Mouse (Mus musculus): Measurements from ENCODE around the gene Car14. TPM values are rescaled to one million over a fixed set of nuclear protein-coding genes. Genes with fewer than 3 reads are reported as not detected.
"Not testable (repeated sequence)": the region's sequence is repeated elsewhere in the genome, so short reads cannot be mapped to it uniquely, and the experiment has no call there.

The Car14 gene
- total RNA-seq, 2 experiments from 2014 or later: 12.7 to 13.4 TPM

- DNase-seq (ENCODE audit: extremely low spot score in 1 of 2, low spot score in 1 of 2): no peak
These were observed 23.8 kb upstream of the Car14 start for GRCm38 (mm10) chr3:95928261-95928657.

- DNase-seq (ENCODE audit: extremely low spot score in 1 of 2, low spot score in 1 of 2): no peak
These were observed 20.6 kb upstream of the Car14 start for GRCm38 (mm10) chr3:95925087-95925486.

DNA sequence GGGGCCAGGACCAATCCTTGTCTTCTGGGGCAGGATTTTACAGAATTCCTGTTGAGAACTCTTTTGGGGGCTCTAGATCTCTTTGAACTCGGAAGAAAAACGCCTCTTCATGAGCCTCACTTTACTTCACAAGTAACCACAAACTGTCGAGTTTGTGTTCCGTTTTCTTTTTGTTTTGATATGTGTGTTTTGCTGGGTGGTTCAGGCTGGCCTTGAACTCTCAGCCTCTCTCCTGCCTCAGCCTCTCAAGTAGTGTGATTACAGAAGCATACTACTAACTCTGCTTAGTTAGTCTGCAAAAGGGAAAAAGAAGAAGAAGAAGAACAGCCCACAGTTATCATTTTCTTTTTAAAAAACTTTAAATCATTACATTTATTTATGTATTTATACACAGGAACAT is 19.7 kb upstream of the Car14 start:
- no peak for DNase-seq (ENCODE audit: extremely low spot score in 1 of 2, low spot score in 1 of 2)

- not testable (repeated sequence) for DNase-seq (ENCODE audit: extremely low spot score in 1 of 2, low spot score in 1 of 2)
These were observed 18.9 kb upstream of the Car14 start for GRCm38 (mm10) chr3:95923429-95923828.

- DNase-seq (ENCODE audit: extremely low spot score in 1 of 2, low spot score in 1 of 2): not testable (repeated sequence)
These were observed 16.0 kb upstream of the Car14 start for GRCm38 (mm10) chr3:95920532-95920931.

DNA sequence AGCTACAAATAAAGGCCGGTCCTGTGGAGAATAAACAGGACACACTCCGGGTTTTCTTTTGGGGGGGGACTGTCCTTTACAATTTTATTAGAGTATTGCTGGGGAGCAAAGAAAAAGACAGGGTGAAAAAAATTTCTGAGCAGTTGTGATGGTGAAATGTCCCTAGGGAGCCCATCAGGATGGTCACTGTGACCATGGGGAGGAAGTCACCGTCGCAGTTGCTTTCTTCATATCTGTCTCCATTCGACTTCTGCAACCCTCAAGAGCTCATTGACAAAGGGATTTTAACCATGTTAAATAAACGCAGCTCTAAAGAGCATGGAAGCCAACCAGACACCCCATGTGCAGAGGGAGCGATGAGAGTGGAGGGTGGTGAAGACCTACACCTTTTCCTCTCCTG is 12.3 kb upstream of the Car14 start:
- DNase-seq (ENCODE audit: extremely low spot score in 1 of 2, low spot score in 1 of 2): no peak

- DNase-seq (ENCODE audit: extremely low spot score in 1 of 2, low spot score in 1 of 2): no peak
These were observed 10.2 kb upstream of the Car14 start for GRCm38 (mm10) chr3:95914706-95915105.

DNA sequence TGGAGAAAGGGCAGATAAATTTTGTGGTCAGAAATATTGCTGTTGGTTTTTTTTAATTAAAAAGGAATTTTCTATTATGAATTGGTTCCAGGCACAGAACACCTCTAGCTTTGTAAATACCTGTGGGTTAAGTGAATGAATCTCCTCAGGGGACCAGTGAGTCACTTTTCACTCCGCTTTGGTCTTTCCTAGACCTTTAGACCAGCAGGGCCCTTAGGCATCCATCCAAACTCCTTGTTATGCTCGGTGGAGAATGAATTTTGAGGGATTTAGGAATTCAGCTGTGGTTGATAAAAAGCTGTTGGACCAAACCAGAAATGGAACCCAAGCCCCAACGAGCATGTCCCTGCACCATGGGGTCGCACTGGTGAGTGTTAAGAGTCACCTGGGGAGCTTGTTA is 3.1 kb upstream of the Car14 start:
- DNase-seq (ENCODE audit: extremely low spot score in 1 of 2, low spot score in 1 of 2): no peak

- DNase-seq (ENCODE audit: extremely low spot score in 1 of 2, low spot score in 1 of 2): peak in 1 of 2 experiments; percentile 55
These were observed 2.4 kb upstream of the Car14 start for GRCm38 (mm10) chr3:95906860-95907259.

DNA sequence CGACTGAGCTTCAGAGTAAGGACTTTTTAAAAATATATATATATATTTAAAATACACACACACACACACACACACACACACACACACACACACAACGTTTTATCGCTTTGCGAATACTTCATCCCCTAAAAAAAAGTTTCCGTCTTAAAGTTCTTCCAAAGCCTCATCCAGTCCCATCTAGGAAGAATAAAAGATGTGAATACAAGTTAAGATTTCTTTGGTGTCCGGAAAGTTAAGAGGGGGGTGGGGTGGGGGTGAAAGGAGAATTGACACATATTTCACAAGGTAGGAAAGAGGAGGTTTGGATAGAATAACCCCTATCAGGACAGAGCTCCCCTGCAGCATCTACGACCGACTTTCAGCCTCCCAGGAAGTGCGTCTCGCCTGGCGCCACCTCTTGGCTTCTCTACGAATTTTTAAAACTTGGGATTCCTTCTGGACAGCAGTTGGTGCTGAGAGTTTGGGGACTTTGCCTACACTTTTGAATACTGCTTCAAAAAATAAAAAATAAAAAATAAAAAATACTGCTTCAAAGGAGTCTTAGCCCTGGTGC is 1.5 kb upstream of the Car14 start:
- peak in 1 of 2 experiments; percentile 41 for DNase-seq (ENCODE audit: extremely low spot score in 1 of 2, low spot score in 1 of 2)

- no peak for DNase-seq (ENCODE audit: extremely low spot score in 1 of 2, low spot score in 1 of 2)
These were observed 852 bp upstream of the Car14 start for GRCm38 (mm10) chr3:95905146-95905939.

DNA sequence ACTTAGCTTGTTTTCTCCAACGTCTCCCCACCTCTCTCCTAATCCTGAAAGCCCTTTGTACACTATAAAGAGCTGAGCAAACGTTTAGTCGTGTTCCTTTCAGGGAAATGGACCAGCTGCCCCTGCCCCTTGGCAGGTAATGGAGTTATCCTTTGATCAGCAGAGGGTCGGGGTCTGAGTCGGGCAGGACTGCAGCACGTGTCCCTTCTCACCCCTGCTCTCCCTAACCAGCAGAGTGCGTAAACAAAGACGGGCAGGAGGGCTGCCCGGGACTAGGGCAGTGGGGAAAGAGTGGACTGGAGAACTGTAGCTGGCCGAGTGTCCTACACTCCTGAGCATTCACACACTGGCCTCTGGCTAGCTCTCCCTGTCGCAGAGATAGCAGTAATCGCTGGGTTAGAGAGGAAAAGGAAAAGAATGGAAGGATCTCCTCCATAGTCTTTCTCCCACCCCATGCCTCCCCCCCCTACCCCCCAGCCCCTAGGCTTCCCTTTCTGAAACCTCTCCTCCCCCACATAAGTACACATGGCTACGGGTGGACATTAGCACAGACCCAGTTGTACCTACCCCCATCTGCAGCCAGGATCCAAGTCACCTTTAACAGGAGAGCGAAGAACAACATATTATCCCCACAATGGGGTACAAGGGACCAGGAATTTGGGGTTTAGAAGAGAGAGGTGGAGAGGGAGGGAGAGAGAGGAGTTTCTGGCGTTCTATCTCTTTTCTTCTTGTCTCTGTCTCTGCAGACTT is 563 bp downstream of the Car14 start:
- no peak for DNase-seq (ENCODE audit: extremely low spot score in 1 of 2, low spot score in 1 of 2)

- DNase-seq (ENCODE audit: extremely low spot score in 1 of 2, low spot score in 1 of 2): no peak
These were observed 1.8 kb downstream of the Car14 start for GRCm38 (mm10) chr3:95902643-95903042.

DNA sequence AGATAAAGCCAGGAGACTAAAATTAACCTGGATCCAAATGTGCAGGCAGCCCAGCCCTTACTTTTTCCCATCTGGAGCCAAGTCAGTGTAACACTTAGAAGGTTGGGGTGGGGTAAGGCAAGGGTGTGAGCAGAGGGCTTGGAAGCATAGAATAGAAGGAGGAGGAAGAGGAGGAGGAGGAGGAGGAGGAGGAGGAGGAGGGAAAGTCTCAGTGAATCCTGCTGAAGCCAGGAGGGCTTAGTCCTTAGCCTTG is 2.2 kb downstream of the Car14 start:
- DNase-seq (ENCODE audit: extremely low spot score in 1 of 2, low spot score in 1 of 2): no peak

DNA sequence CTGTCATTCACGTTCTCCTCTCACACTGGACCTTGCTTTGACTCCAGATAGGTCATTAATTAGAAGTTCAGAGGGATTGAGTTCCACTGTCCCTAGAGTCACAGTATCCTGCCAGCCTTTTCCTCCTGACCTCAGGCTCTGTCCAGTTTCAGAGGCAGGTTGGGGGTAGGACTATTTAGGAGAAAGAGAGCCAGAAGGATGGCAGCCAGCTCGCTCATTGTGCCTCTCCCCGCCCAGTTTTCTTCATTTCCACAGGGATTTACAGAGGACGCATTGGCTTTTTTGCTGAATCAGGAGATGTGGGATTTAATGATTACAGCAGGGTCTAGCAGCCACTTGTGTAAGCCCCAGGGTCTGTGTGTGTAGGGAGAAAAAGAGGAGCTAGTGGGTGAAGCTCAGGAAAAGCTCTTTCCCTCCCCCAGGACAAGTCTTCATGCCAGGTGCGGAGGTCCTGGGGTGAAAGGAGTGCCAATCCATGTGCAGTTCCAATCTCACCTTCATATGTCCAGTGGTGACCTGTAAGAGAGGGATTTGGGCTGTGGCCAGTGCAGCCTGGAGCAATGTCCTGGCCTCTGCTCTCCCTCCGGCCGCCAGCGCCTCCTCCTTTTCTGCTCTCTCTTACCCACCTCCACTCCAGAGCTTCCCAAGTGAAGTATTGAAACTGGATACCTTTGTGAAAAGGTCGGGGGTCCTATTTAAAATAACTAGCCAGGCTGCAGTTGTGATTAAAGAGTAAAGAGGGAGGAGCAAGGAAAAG is 2.7 kb downstream of the Car14 start:
- DNase-seq (ENCODE audit: extremely low spot score in 1 of 2, low spot score in 1 of 2): no peak

GRCm38 (mm10) chr3:95899800-95900524 is 4.5 kb downstream of the Car14 start:
- no peak for DNase-seq (ENCODE audit: extremely low spot score in 1 of 2, low spot score in 1 of 2)

GRCm38 (mm10) chr3:95895501-95895900 is 9.0 kb downstream of the Car14 start:
- not testable (repeated sequence) for DNase-seq (ENCODE audit: extremely low spot score in 1 of 2, low spot score in 1 of 2)

DNA sequence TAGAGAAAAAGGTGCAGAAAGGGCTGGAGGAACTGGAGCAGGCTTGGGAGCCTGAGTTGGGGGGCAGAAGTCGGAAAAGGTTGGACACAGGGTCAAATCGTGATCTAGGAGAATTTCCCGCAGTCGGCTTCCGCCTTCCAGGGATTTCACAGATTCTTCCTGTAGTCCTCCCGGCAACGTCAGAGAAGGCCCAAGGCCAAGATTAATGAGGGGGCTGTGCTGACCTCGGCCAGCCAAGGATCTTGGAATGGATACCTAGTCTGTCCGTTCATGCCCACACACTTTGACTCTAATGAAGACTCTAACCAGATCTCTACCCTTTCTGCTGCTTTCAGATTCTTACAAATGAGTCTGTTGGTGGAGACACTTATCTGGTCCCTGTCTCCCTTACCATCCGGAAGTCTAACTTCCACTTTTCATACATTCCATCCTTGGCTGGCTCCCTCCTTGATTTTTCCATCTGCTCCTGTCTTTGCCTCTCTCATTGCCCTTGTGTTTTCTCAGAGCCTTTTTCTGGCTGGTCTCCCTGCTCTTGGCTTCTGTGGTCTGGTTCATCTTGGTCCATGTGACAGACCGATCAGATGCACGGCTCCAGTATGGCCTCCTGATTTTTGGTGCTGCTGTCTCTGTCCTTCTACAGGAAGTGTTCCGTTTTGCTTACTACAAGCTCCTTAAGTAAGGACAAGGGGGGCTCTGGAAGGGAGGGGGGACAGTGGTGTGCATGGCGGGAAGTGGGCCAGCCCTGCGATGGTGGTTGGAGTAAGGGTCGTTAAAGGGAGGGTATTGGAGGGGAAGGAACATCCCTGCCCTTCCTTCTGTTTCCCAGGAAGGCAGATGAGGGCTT is 10.0 kb downstream of the Car14 start:
- DNase-seq (ENCODE audit: extremely low spot score in 1 of 2, low spot score in 1 of 2): peak; percentile 29 to 34

- peak; percentile 77 to 81 for DNase-seq (ENCODE audit: extremely low spot score in 1 of 2, low spot score in 1 of 2)
These were observed 10.7 kb downstream of the Car14 start, which contains the start of gene Aph1a for GRCm38 (mm10) chr3:95893606-95894316. Gene Aph1a (plus strand): TSS chr3:95893969.

Measured in layer of hippocampus, postnatal 25 days (tissue).